Mouse (Mus musculus): ENCODE measurements at regions not wholly inside any gene's neighbourhood (a gene's known extent, or its start where the extent isn't known, plus 50 kb on each side); places are given as distances from the start of the nearest gene placed in this dataset.

- DNase-seq: no peak
Measured at GRCm38 (mm10) chr6:24263796-24264195, 95.9 kb upstream of the Slc13a1 start.

- no peak for DNase-seq
Measured at GRCm38 (mm10) chr6:24262578-24262977, 94.7 kb upstream of the Slc13a1 start.

GRCm38 (mm10) chr6:24245591-24245990 lies 77.7 kb upstream of the Slc13a1 start:
- DNase-seq: no peak

- no peak for DNase-seq
Measured at GRCm38 (mm10) chr6:24238541-24238940, 70.6 kb upstream of the Slc13a1 start.

GRCm38 (mm10) chr6:24238054-24238453 lies 70.2 kb upstream of the Slc13a1 start:
- DNase-seq: no peak

- DNase-seq: no peak
Measured at GRCm38 (mm10) chr6:24233626-24234025, 65.7 kb upstream of the Slc13a1 start.

- no peak for DNase-seq
Measured at GRCm38 (mm10) chr6:24220589-24220988, 52.7 kb upstream of the Slc13a1 start.

- DNase-seq: no peak
Measured at GRCm38 (mm10) chr6:24219882-24220522, 52.1 kb upstream of the Slc13a1 start.

All from layer of hippocampus, postnatal 36 days (tissue).